Mouse (Mus musculus) small intestine, adult 2 months (tissue): ENCODE results near the gene Ttc39d.

Source experiments
- CTCF ChIP-seq: fragments of 200-500 bp; IDR thresholded peaks from 2 replicates; pipeline ENCODE4 v1.5.1; 2012; ENCODE audit warnings: low read depth, mild to moderate bottlenecking, control low read depth, inconsistent platforms, low read length, moderate library complexity, mixed read lengths; ENCODE audit not compliant: insufficient replicate concordance, insufficient read length; ENCODE audit errors: extremely low read depth
- POLR2A ChIP-seq: fragments of 200-500 bp; IDR thresholded peaks from 2 replicates; pipeline ENCODE4 v1.6.1; 2012; ENCODE audit warnings: low read depth, mild to moderate bottlenecking, control low read depth, inconsistent platforms, low read length, moderate library complexity

- TF ChIP-seq CTCF (no peak), POLR2A (no peak)
Measured at GRCm38 (mm10) chr17:80170951-80171350, 36.3 kb upstream of the Ttc39d start.
